Mouse (Mus musculus): ENCODE measurements at regions not wholly inside any gene's neighbourhood (a gene's known extent, or its start where the extent isn't known, plus 50 kb on each side); places are given as distances from the start of the nearest gene placed in this dataset.

- TF ChIP-seq CTCF (IDR thresholded peaks at IDR 0.05; ENCODE audit: low read depth, low read length) = no peak
- no peak for TF ChIP-seq GATA1 (IDR thresholded peaks at IDR 0.05; ENCODE audit: borderline replicate concordance, low read length)
- TF ChIP-seq TAL1 (conservative IDR thresholded peaks at IDR 0.05; ENCODE audit: low read depth, low read length) = no peak
- no peak for TF ChIP-seq POLR2AphosphoS5 (IDR thresholded peaks at IDR 0.05; ENCODE audit: insufficient replicate concordance, low read depth, low read length)
- TF ChIP-seq GATA2 (IDR thresholded peaks at IDR 0.05; ENCODE audit: borderline replicate concordance, low read depth, low read length) = no peak
Measured at GRCm38 (mm10) chr13:73091886-73092285, 168.4 kb upstream of the Irx4 start.

Measured in G1E (cell line).